Mouse (Mus musculus) CH12.LX (cell line): ENCODE results near the gene Ctla2b. TPM values are rescaled to one million over a fixed set of nuclear protein-coding genes. Genes with fewer than 3 reads are reported as not detected.

Source experiments
- DNase-seq: peaks from one replicate; pipeline ENCODE4 v3.0.0-alpha.2; 2013; ENCODE audit errors: extremely low read depth
- H3K27ac ChIP-seq: 2 replicates; pipeline ENCODE4 v1.5.1; 2012; ENCODE audit warnings: low read depth, mild to moderate bottlenecking, control low read depth, moderate library complexity; ENCODE audit not compliant: insufficient read depth
- H3K27me3 ChIP-seq: replicated peaks from 2 replicates; pipeline ENCODE3; 2012; ENCODE audit warnings: inconsistent platforms
- H3K36me3 ChIP-seq, 2 experiments: replicated peaks in 1 of 2; 2 replicates each; pipeline versions ENCODE3 to v1.6.1; 2012; ENCODE audit warnings: inconsistent platforms in 1 of 2, low read length in 1 of 2, mild to moderate bottlenecking in 1 of 2, mixed read lengths in 1 of 2, moderate library complexity in 1 of 2; ENCODE audit not compliant: control insufficient read depth in 1 of 2, insufficient read depth in 1 of 2
- H3K4me1 ChIP-seq, 2 experiments: 2 replicates each; pipeline ENCODE4 v1.6.1; 2012; ENCODE audit warnings: inconsistent platforms in 1 of 2, moderate library complexity in 1 of 2; ENCODE audit not compliant: insufficient read depth in 2 of 2, control insufficient read depth in 1 of 2
- H3K4me2 ChIP-seq: 2 replicates; pipeline ENCODE4 v1.6.1; 2012; ENCODE audit warnings: low read depth, mild to moderate bottlenecking, control low read depth; ENCODE audit not compliant: poor library complexity, insufficient read depth, severe bottlenecking
- H3K4me3 ChIP-seq, 3 experiments: fragments of 150-350 bp in 1 of 3; sonication (generic) in 1 of 3; replicated peaks in 1 of 3; 2 replicates each; pipeline versions ENCODE3 to v1.5.1; 2011 to 2012; ENCODE audit warnings: low read depth in 2 of 3, low read length in 2 of 3, mild to moderate bottlenecking in 2 of 3, moderate library complexity in 2 of 3, control low read depth in 1 of 3, improper control_type of control experiment in 1 of 3, inconsistent platforms in 1 of 3, mixed read lengths in 1 of 3; ENCODE audit not compliant: poor library complexity in 1 of 3
- H3K79me2 ChIP-seq: replicated peaks from 2 replicates; pipeline ENCODE4 v1.6.1; 2012; ENCODE audit warnings: mild to moderate bottlenecking, moderate library complexity; ENCODE audit not compliant: control insufficient read depth, poor library complexity, insufficient read depth, severe bottlenecking; ENCODE audit errors: extremely low read depth
- H3K9ac ChIP-seq: 2 replicates; pipeline ENCODE4 v1.6.1; 2012; ENCODE audit warnings: low read depth, mild to moderate bottlenecking, control low read depth, moderate library complexity; ENCODE audit not compliant: insufficient read depth
- H3K9me3 ChIP-seq: replicated peaks from 2 replicates; pipeline ENCODE3; 2012; ENCODE audit warnings: low read length, inconsistent platforms, mixed read lengths
- BHLHE40 ChIP-seq: IDR thresholded peaks from 2 replicates; pipeline ENCODE4 v1.6.1; 2011; ENCODE audit warnings: mild to moderate bottlenecking, low read depth, low read length, improper control_type of control experiment
- CHD1 ChIP-seq: IDR thresholded peaks from 2 replicates; pipeline ENCODE4 v1.6.1; 2012; ENCODE audit warnings: low read depth, low read length, improper control_type of control experiment, inconsistent platforms
- CHD2 ChIP-seq: IDR thresholded peaks from 2 replicates; pipeline ENCODE4 v1.6.1; 2011; ENCODE audit warnings: low read length, improper control_type of control experiment
- CTCF ChIP-seq, 2 experiments: IDR thresholded peaks in 1 of 2; conservative IDR thresholded peaks in 1 of 2; 2 replicates each; pipeline ENCODE4 v1.5.1; 2011 to 2012; ENCODE audit warnings: low read depth in 2 of 2, low read length in 2 of 2, improper control_type of control experiment in 1 of 2, inconsistent platforms in 1 of 2, mild to moderate bottlenecking in 1 of 2, moderate library complexity in 1 of 2
- ELF1 ChIP-seq: IDR thresholded peaks from 2 replicates; pipeline ENCODE4 v1.6.1; 2014; ENCODE audit warnings: low read depth, mild to moderate bottlenecking, inconsistent platforms, low read length, improper control_type of control experiment
- EP300 ChIP-seq: IDR thresholded peaks from 2 replicates; pipeline ENCODE4 v1.6.1; 2011; ENCODE audit warnings: low read length, improper control_type of control experiment
- ETS1 ChIP-seq: conservative IDR thresholded peaks from 2 replicates; pipeline ENCODE4 v1.6.1; 2012; ENCODE audit warnings: low read depth, mild to moderate bottlenecking, inconsistent platforms, low read length, improper control_type of control experiment, moderate library complexity
- GABPA ChIP-seq: IDR thresholded peaks from 2 replicates; pipeline ENCODE4 v1.6.1; 2012; ENCODE audit warnings: low read depth, low read length, improper control_type of control experiment, inconsistent platforms; ENCODE audit not compliant: insufficient replicate concordance
- HCFC1 ChIP-seq: IDR thresholded peaks from 2 replicates; pipeline ENCODE4 v1.6.1; 2012; ENCODE audit warnings: low read depth, mild to moderate bottlenecking, inconsistent platforms, low read length, improper control_type of control experiment
- JUN ChIP-seq: IDR thresholded peaks from 2 replicates; pipeline ENCODE4 v1.6.1; 2011; ENCODE audit warnings: low read depth, mild to moderate bottlenecking, low read length, improper control_type of control experiment, moderate library complexity; ENCODE audit not compliant: insufficient read depth
- MAFK ChIP-seq: IDR thresholded peaks from 2 replicates; pipeline ENCODE4 v1.6.1; 2011; ENCODE audit warnings: low read length, improper control_type of control experiment; ENCODE audit not compliant: insufficient replicate concordance
- MAX ChIP-seq: IDR thresholded peaks from 2 replicates; pipeline ENCODE4 v1.6.1; 2011; ENCODE audit warnings: low read length, improper control_type of control experiment
- MAZ ChIP-seq: IDR thresholded peaks from 2 replicates; pipeline ENCODE4 v1.6.1; 2012; ENCODE audit warnings: low read depth, mild to moderate bottlenecking, inconsistent platforms, low read length, improper control_type of control experiment, moderate library complexity
- MEF2A ChIP-seq: IDR thresholded peaks from 2 replicates; pipeline ENCODE4 v1.6.1; 2014; ENCODE audit warnings: low read depth, mild to moderate bottlenecking, inconsistent platforms, low read length, improper control_type of control experiment, borderline replicate concordance
- MXI1 ChIP-seq: IDR thresholded peaks from 2 replicates; pipeline ENCODE4 v1.6.1; 2011; ENCODE audit warnings: mild to moderate bottlenecking, low read depth, low read length, improper control_type of control experiment
- NELFE ChIP-seq: IDR thresholded peaks from 2 replicates; pipeline ENCODE4 v1.6.1; 2011; ENCODE audit warnings: low read depth, low read length, improper control_type of control experiment
- NRF1 ChIP-seq: IDR thresholded peaks from 2 replicates; pipeline ENCODE4 v1.6.1; 2014; ENCODE audit warnings: low read depth, mild to moderate bottlenecking, inconsistent platforms, low read length, improper control_type of control experiment, moderate library complexity
- POLR2AphosphoS2 ChIP-seq: IDR thresholded peaks from 2 replicates; pipeline ENCODE4 v1.6.1; 2011; ENCODE audit warnings: low read depth, low read length, improper control_type of control experiment
- SIN3A ChIP-seq: IDR thresholded peaks from 2 replicates; pipeline ENCODE4 v1.6.1; 2012; ENCODE audit warnings: low read length, improper control_type of control experiment, inconsistent platforms
- TBP ChIP-seq: conservative IDR thresholded peaks from 2 replicates; pipeline ENCODE4 v1.6.1; 2011; ENCODE audit warnings: low read depth, low read length, improper control_type of control experiment
- TCF12 ChIP-seq: IDR thresholded peaks from 2 replicates; pipeline ENCODE4 v1.6.1; 2014; ENCODE audit warnings: low read depth, mild to moderate bottlenecking, inconsistent platforms, low read length, improper control_type of control experiment
- USF1 ChIP-seq: IDR thresholded peaks from 2 replicates; pipeline ENCODE4 v1.6.1; 2014; ENCODE audit warnings: low read depth, mild to moderate bottlenecking, inconsistent platforms, low read length, improper control_type of control experiment
- ZC3H11A ChIP-seq: IDR thresholded peaks from 2 replicates; pipeline ENCODE4 v1.6.1; 2012; ENCODE audit warnings: low read depth, mild to moderate bottlenecking, inconsistent platforms, low read length, improper control_type of control experiment
- ZKSCAN1 ChIP-seq: IDR thresholded peaks from 2 replicates; pipeline ENCODE4 v1.6.1; 2012; ENCODE audit warnings: low read depth, inconsistent platforms, low read length, improper control_type of control experiment, borderline replicate concordance
- ZNF384 ChIP-seq: IDR thresholded peaks from 2 replicates; pipeline ENCODE4 v1.6.1; 2012; ENCODE audit warnings: low read depth, low read length, improper control_type of control experiment, inconsistent platforms
- dilution Hi-C: fragments of 300-500 bp; cut with MboI; formaldehyde crosslinking; loops from 2 replicates; pipeline ENCODE4 v1.14.3; 2020; ENCODE audit warnings: low sequenced_read_pairs; ENCODE audit not compliant: extremely low pct_unique_long_range_greater_than_20kb, extremely low pct_ligation_motif_present
- in situ Hi-C: fragments of 300-500 bp; cut with MboI; formaldehyde crosslinking; loops from 3 replicates; pipeline ENCODE4 v1.14.3; 2019; ENCODE audit warnings: low sequenced_read_pairs, low pct_ligation_motif_present, low pct_unique_long_range_greater_than_20kb, mixed read lengths
- polyA plus RNA-seq: library from polyadenylated mRNA; unstranded; fragments of >175 nt; gene quantifications from 2 replicates; pipeline ENCODE4 v1.2.1, GENCODE M21; 2012; ENCODE audit warnings: low read depth; ENCODE audit not compliant: insufficient read length
- total RNA-seq, 2 experiments: library from RNA; depleted of rRNA; stranded (reverse); fragments of 300-350 nt in 1 of 2; fragments of >200 nt in 1 of 2; gene quantifications; 2 replicates each; pipeline ENCODE4 v1.2.3; 2012 to 2014

The Ctla2b gene
- total and polyA plus RNA-seq, 3 experiments = not detected

DNA sequence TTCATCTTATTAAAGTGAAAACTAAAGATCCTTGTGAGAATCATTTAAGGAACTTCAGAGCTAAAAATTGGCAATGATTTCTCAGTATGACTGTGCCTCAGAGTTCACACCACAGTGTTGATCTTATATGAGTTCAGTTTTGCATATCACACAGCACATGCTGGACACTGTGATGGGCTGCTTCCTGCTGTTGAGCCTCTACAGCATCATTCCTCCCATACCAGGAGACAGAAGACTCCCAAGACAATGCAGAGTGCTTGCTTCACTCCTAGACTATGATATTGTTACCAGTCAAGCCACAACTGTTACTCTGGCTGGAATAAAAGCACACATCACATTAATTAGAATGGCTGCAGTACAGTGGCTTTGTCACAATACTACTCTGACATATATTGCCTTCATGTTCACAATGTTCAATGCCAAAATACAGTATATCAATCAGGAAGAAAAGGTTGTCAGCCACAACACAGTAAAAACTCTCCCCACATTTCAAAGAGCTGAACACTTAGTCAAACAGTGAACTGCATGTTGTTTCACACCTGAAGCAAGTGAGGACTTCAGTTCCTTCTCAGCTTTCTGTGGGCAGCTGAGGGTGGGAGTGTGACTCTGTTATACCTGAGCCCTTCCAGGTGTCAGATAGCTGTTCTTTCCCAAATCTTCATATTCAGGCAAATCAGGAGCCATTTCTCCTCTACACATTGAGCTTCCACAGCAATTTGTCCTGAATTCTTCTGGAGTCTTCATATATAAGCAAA, 1.7 kb downstream of the Ctla2b start:
- no peak for TF ChIP-seq CHD2
- no peak for TF ChIP-seq TCF12
- no peak for TF ChIP-seq MEF2A
- TF ChIP-seq ELF1 = no peak
- TF ChIP-seq EP300 = no peak
- TF ChIP-seq MAFK = no peak
- TF ChIP-seq MAX = no peak
- TF ChIP-seq JUN = no peak
- TF ChIP-seq MAZ = no peak
- no peak for TF ChIP-seq ZNF384
- no peak for TF ChIP-seq NRF1
- TF ChIP-seq CHD1 = no peak
- TF ChIP-seq ZKSCAN1 = no peak
- no peak for TF ChIP-seq NELFE
- no peak for TF ChIP-seq HCFC1
- TF ChIP-seq ETS1 = no peak
- no peak for TF ChIP-seq GABPA
- TF ChIP-seq MXI1 = no peak
- no peak for TF ChIP-seq ZC3H11A
- no peak overlapping the region for H3K27ac ChIP-seq
- dilution Hi-C loops = no loop called here

DNA sequence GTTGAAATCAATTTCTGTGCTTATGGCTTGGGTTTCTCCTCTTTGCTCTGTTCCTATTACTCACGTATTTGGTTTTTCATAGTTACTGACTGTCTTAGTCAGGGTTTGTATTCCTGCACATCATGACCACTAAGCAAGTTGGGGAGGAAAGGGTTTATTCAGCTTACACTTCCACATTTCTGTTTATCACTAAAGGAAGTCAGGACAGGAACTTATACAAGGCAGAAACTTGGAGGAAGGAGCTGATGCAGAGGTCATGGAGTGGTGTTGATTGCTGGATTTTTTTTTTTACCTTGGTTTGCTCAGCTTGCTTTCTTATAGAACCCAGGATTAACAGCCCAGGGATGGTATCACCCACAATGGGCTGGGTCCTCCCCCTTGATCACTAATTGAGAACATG, 4.9 kb downstream of the Ctla2b start:
- TF ChIP-seq EP300 (no peak), SIN3A (no peak), MAZ (no peak), MAFK (no peak), ZNF384 (no peak), TBP (no peak), ETS1 (no peak), ZKSCAN1 (no peak), BHLHE40 (no peak), HCFC1 (no peak), MEF2A (no peak), USF1 (no peak), JUN (no peak), TCF12 (no peak), MXI1 (no peak), CTCF (conservative IDR thresholded peaks at IDR 0.05 in 1 of 2, IDR thresholded peaks at IDR 0.05 in 1 of 2; ENCODE audit: low read depth in 2 of 2, low read length in 2 of 2) (no peak), POLR2AphosphoS2 (no peak)
- Histone ChIP-seq H3K4me2 (no peak overlapping the region), H3K36me3 (no peaks in the 10 kb centered on the region), H3K4me3 (no peak overlapping the region), H3K4me1 (no peaks in the 10 kb centered on the region), H3K27me3 (no peaks in the 10 kb centered on the region), H3K27ac (no peak overlapping the region), H3K9me3 (peaks cover 33% of the 10 kb centered on the region), H3K9ac (no peak overlapping the region), H3K79me2 (no peaks in the 10 kb centered on the region)
- in situ Hi-C loops (no loop called here), dilution Hi-C loops (no loop called here)
- DNase-seq = no peak

More for the DNA sequence above, 1.7 kb downstream of the Ctla2b start:
- no peak for DNase-seq
- H3K79me2 ChIP-seq = no peaks in the 10 kb centered on the region
- no peak overlapping the region for H3K4me3 ChIP-seq
- no peak overlapping the region for H3K9ac ChIP-seq
- no peaks in the 10 kb centered on the region for H3K27me3 ChIP-seq
- H3K36me3 ChIP-seq = no peaks in the 10 kb centered on the region
- H3K4me1 ChIP-seq = no peaks in the 10 kb centered on the region
- in situ Hi-C loops = no loop called here
- H3K4me2 ChIP-seq = no peak overlapping the region
- peaks cover 37% of the 10 kb centered on the region for H3K9me3 ChIP-seq
